Mouse (Mus musculus) MEL (cell line): Measurements from ENCODE around the gene Klri2.

Experiments used
- CTCF ChIP-seq, 3 experiments: IDR thresholded peaks in 2 of 3; conservative IDR thresholded peaks in 1 of 3; 2 replicates each; pipeline ENCODE4 v1.5.1; 2011 to 2012; ENCODE audit warnings: low read length in 3 of 3, low read depth in 2 of 3, mild to moderate bottlenecking in 2 of 3, improper control_type of control experiment in 1 of 3, inconsistent platforms in 1 of 3, mixed read lengths in 1 of 3, moderate library complexity in 1 of 3; ENCODE audit not compliant: control insufficient read depth in 1 of 3, insufficient read depth in 1 of 3, poor library complexity in 1 of 3, severe bottlenecking in 1 of 3
- ELF1 ChIP-seq: IDR thresholded peaks from 2 replicates; pipeline ENCODE4 v1.6.1; 2014; ENCODE audit warnings: low read depth, mild to moderate bottlenecking, inconsistent platforms, low read length, improper control_type of control experiment, moderate library complexity
- GATA1 ChIP-seq: IDR thresholded peaks from 2 replicates; pipeline ENCODE4 v1.6.1; 2011; ENCODE audit warnings: low read depth, low read length, improper control_type of control experiment
- MAFK ChIP-seq: IDR thresholded peaks from 2 replicates; pipeline ENCODE4 v1.6.1; 2011; ENCODE audit warnings: low read depth, mild to moderate bottlenecking, low read length, improper control_type of control experiment, borderline replicate concordance
- POLR2A ChIP-seq, 2 experiments: IDR thresholded peaks; 2 replicates each; pipeline ENCODE4 v1.6.1; 2011 to 2012; ENCODE audit warnings: low read length in 2 of 2, mild to moderate bottlenecking in 2 of 2, control low read depth in 1 of 2, improper control_type of control experiment in 1 of 2, low read depth in 1 of 2, moderate library complexity in 1 of 2; ENCODE audit not compliant: control insufficient read depth in 1 of 2, insufficient read depth in 1 of 2, poor library complexity in 1 of 2
- POLR2AphosphoS5 ChIP-seq: IDR thresholded peaks from 2 replicates; pipeline ENCODE4 v1.6.1; 2012; ENCODE audit warnings: low read depth, borderline replicate concordance, mild to moderate bottlenecking, inconsistent platforms, low read length, moderate library complexity, mixed read lengths
- RAD21 ChIP-seq: IDR thresholded peaks from 2 replicates; pipeline ENCODE4 v1.6.1; 2011; ENCODE audit warnings: mild to moderate bottlenecking, low read depth, low read length, improper control_type of control experiment
- ZKSCAN1 ChIP-seq: IDR thresholded peaks from 2 replicates; pipeline ENCODE4 v1.6.1; 2012; ENCODE audit warnings: low read depth, mild to moderate bottlenecking, inconsistent platforms, low read length, improper control_type of control experiment, moderate library complexity
- ZNF384 ChIP-seq: IDR thresholded peaks from 2 replicates; pipeline ENCODE4 v1.6.1; 2012; ENCODE audit warnings: low read depth, mild to moderate bottlenecking, inconsistent platforms, low read length, improper control_type of control experiment

DNA sequence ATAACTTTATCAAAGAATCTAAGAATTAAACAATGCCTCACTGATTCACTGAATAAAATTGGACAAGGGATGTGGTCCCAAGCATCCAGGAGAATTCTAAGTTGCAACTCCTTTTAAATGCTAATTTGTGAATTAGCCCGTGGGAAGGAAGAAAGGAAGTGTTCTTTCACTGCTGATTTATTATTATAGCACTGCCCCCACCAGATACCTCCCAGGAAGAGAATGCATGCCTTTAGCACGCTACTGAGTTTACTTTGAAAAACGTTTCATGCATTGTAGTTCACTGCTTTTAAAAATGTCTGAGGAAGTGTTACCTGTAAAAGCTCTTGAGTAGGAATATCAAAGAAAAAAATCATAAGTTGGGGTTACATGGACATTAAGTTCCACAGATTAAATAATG is 19.8 kb downstream of the Klri2 start:
- no peak for TF ChIP-seq ELF1
- TF ChIP-seq POLR2AphosphoS5 = no peak
- no peak for TF ChIP-seq CTCF (IDR thresholded peaks at IDR 0.05 in 2 of 3, conservative IDR thresholded peaks at IDR 0.05 in 1 of 3; ENCODE audit: control insufficient read depth in 1 of 3, insufficient read depth in 1 of 3, low read depth in 2 of 3, low read length in 3 of 3, poor library complexity in 1 of 3, severe bottlenecking in 1 of 3)
- no peak for TF ChIP-seq POLR2A (IDR thresholded peaks at IDR 0.05; ENCODE audit: control insufficient read depth in 1 of 2, insufficient read depth in 1 of 2, low read depth in 1 of 2, low read length in 2 of 2, poor library complexity in 1 of 2)
- TF ChIP-seq GATA1 = no peak
- no peak for TF ChIP-seq ZKSCAN1
- no peak for TF ChIP-seq MAFK
- no peak for TF ChIP-seq RAD21
- no peak for TF ChIP-seq ZNF384
